Mouse (Mus musculus): ENCODE data around the gene Ifna7.
"Not testable (repeated sequence)": the region's sequence is repeated elsewhere in the genome, so short reads cannot be mapped to it uniquely, and the experiment has no call there.

The Ifna7 gene

DNA sequence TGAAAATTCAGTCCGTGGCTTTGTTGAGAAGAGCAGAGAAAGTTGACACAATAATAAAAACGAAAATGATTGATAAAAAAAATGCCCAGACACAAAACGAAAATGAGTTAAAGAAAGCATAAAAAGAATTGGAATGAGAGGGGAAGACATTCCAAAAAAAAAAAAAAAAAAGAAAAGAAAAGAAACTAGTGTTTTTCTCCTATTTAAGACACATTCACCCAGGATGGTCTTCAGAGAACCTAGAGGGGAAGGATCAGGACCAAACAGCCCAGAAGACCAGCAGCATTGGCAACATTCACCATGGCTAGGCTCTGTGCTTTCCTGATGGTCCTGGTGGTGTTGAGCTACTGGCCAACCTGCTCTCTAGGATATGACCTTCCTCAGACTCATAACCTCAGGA is at the start of gene Ifna7:
TSS of gene Ifna7 (plus strand) at position 301 of the 400 bp plus-strand sequence.
- no peak for DNase-seq

- DNase-seq: not testable (repeated sequence)
Measured at GRCm38 (mm10) chr4:88773534-88773933, 42.5 kb upstream of the Ifna7 start, which contains the start of gene Gm13290. TSS of gene Gm13290 (plus strand) at chr4:88773834.

- not testable (repeated sequence) for DNase-seq
Measured at GRCm38 (mm10) chr4:88776622-88777021, 39.4 kb upstream of the Ifna7 start, which contains the start of gene Gm13289. TSS of gene Gm13289 (plus strand) at chr4:88776922.

- DNase-seq: not testable (repeated sequence)
Measured at GRCm38 (mm10) chr4:88779550-88779949, 36.5 kb upstream of the Ifna7 start, which contains the start of gene Gm13272. TSS of gene Gm13272 (plus strand) at chr4:88779850.

GRCm38 (mm10) chr4:88780320-88780719 is 35.7 kb upstream of the Ifna7 start:
- peak in 1 of 2 experiments; percentile 3 for DNase-seq

DNA sequence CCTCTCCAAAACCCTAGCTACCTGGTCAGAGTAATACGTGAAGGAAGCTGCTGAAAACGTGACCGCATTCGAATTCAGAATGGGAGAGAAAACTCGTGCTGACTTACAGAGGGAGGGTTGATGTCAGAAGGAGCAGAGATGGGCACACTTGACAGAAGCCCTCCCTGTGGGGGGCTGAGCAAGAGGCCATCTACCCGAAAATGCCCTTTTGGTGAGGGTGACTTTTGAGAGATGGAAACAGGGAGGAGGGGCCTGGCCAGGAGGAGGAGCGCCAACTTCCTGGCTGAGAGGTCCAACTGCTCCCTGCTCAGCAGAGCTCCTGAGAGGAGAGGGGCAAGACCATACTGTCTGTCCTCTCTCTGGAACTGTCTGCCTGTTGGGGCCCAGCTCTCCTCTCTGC is 34.2 kb upstream of the Ifna7 start, which contains the start of gene Ifnz:
TSS of gene Ifnz (plus strand) at position 301 of the 400 bp plus-strand sequence.
- DNase-seq: not testable (repeated sequence)

GRCm38 (mm10) chr4:88782335-88782734 is 33.7 kb upstream of the Ifna7 start:
- DNase-seq: not testable (repeated sequence)

- not testable (repeated sequence) for DNase-seq
Measured at GRCm38 (mm10) chr4:88785409-88785808, 30.6 kb upstream of the Ifna7 start, which contains the start of gene Gm13276. TSS of gene Gm13276 (plus strand) at chr4:88785709.

DNA sequence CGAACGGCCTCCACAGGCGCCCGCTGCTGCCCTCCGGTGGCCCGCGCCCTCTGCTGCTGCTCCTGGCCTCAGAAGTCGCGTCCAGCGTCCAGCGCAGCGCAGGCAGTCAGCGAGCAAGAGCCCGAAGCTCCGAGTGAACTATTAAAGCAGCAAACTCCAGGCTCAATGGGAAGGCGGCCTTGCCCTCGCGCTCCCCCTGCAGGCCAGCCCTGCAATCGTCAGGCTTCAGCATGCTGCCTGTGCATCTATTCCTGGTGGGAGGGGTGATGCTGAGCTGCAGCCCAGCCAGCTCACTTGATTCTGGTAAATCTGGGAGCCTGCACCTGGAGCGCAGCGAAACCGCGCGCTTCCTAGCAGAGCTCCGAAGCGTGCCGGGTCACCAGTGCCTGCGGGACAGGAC is 27.6 kb upstream of the Ifna7 start, which contains the start of gene Gm13277:
TSS of gene Gm13277 (plus strand) at position 231 of the 400 bp plus-strand sequence.
- peak; percentile 74 to 82 for DNase-seq

DNA sequence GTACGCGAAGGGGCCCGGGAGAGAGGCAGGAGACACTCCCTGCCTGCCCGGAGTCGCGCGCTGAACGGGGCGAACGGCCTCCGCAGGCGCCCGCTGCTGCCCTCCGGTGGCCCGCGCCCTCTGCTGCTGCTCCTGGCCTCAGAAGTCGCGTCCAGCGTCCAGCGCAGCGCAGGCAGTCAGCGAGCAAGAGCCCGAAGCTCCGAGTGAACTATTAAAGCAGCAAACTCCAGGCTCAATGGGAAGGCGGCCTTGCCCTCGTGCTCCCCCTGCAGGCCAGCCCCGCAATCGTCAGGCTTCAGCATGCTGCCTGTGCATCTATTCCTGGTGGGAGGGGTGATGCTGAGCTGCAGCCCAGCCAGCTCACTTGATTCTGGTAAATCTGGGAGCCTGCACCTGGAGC is 24.8 kb upstream of the Ifna7 start, which contains the start of gene Gm13278:
TSS of gene Gm13278 (plus strand) at position 301 of the 400 bp plus-strand sequence.
- DNase-seq: not testable (repeated sequence)

GRCm38 (mm10) chr4:88793936-88794675 is 21.9 kb upstream of the Ifna7 start, which contains the start of gene Gm13275:
TSS of gene Gm13275 (plus strand) at chr4:88794487.
- peak; percentile 51 to 55 for DNase-seq

GRCm38 (mm10) chr4:88797097-88797496 is 18.9 kb upstream of the Ifna7 start, which contains the start of gene Gm13279:
TSS of gene Gm13279 (plus strand) at chr4:88797397.
- not testable (repeated sequence) for DNase-seq

GRCm38 (mm10) chr4:88799365-88799764 is 16.7 kb upstream of the Ifna7 start, which contains the start of gene Gm13285:
TSS of gene Gm13285 (plus strand) at chr4:88799665.
- DNase-seq: not testable (repeated sequence)

DNA sequence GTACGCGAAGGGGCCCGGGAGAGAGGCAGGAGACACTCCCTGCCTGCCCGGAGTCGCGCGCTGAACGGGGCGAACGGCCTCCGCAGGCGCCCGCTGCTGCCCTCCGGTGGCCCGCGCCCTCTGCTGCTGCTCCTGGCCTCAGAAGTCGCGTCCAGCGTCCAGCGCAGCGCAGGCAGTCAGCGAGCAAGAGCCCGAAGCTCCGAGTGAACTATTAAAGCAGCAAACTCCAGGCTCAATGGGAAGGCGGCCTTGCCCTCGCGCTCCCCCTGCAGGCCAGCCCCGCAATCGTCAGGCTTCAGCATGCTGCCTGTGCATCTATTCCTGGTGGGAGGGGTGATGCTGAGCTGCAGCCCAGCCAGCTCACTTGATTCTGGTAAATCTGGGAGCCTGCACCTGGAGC is 13.1 kb upstream of the Ifna7 start, which contains the start of gene Gm13287:
TSS of gene Gm13287 (plus strand) at position 301 of the 400 bp plus-strand sequence.
- DNase-seq: not testable (repeated sequence)

- DNase-seq: not testable (repeated sequence)
Measured at GRCm38 (mm10) chr4:88805231-88805630, 10.8 kb upstream of the Ifna7 start, which contains the start of gene Gm13288. TSS of gene Gm13288 (plus strand) at chr4:88805531.

DNA sequence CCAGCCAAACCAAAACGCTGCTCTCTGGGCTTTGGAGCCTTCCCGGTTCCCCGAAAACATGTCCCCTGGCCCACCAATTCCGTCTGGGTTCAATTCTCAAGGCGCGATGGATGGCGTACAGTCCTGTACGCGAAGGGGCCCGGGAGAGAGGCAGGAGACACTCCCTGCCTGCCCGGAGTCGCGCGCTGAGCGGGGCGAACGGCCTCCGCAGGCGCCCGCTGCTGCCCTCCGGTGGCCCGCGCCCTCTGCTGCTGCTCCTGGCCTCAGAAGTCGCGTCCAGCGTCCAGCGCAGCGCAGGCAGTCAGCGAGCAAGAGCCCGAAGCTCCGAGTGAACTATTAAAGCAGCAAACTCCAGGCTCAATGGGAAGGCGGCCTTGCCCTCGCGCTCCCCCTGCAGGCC is 10.3 kb upstream of the Ifna7 start:
- DNase-seq: peak; percentile 9 to 36

- no peak for DNase-seq
Measured at GRCm38 (mm10) chr4:88819659-88820058, 3.6 kb downstream of the Ifna7 start, which contains the start of gene Ifna11. TSS of gene Ifna11 (plus strand) at chr4:88819959.

- DNase-seq: peak; percentile 35 to 45
Measured at GRCm38 (mm10) chr4:88822995-88823394, 7.0 kb downstream of the Ifna7 start.

DNA sequence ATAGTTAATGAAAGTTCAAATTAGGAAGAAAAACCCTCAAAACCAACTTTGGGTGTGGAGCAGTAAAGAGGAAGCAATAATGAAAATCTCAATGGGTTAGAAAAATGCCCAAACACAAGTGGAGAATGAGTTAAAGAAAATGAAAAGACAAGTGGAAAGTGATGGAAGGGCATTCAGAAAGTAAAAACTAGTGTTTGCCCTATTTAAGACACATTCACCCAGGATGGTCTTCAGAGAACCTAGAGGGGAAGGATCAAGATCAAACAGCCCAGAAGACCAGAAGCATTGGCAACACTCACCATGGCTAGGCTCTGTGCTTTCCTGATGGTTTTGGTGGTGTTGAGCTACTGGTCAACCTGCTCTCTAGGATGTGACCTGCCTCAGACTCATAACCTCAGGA is 11.1 kb downstream of the Ifna7 start, which contains the start of gene Ifna6:
TSS of gene Ifna6 (plus strand) at position 301 of the 400 bp plus-strand sequence.
- not testable (repeated sequence) for DNase-seq

- DNase-seq: peak; percentile 36 to 37
Measured at GRCm38 (mm10) chr4:88830523-88830922, 14.5 kb downstream of the Ifna7 start.

DNA sequence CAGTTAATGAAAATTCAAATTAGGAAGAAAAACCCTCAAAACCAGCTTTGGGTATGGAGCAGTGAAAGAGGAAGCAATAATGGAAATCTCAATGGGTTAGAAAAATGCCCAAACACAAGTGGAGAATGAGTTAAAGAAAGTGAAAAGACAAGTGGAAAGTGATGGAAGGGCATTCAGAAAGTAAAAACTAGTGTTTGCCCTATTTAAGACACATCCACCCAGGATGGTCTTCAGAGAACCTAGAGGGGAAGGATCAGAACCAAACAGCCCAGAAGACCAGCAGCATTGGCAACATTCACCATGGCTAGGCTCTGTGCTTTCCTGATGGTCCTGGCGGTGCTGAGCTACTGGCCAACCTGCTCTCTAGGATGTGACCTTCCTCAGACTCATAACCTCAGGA is 19.2 kb downstream of the Ifna7 start, which contains the start of gene Ifna5:
TSS of gene Ifna5 (plus strand) at position 301 of the 400 bp plus-strand sequence.
- not testable (repeated sequence) for DNase-seq

DNA sequence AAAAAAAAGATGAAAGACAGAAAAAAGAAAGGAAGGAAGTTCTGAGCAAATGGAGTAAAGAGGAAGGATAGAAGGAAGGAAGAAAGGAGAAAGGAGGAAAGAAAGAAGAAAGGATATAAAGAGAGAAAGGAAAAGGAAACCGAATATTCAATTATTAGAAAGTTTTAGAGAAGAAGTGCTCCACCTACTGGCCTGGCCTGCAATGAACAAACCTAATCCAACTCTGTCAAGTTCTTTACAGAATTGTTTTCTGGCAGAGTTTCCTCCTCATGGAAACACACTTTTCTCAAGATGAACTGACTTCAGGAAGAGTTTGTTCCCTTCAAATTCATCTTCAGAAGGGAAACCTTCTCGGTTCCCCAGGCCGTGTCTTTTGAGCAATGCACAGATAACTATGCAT is 22.8 kb downstream of the Ifna7 start:
- DNase-seq: peak; percentile 7 to 13

- DNase-seq: no peak
Measured at GRCm38 (mm10) chr4:88840058-88840457, 24.0 kb downstream of the Ifna7 start.
